Mouse (Mus musculus): ENCODE measurements at regions not wholly inside any gene's neighbourhood (a gene's known extent, or its start where the extent isn't known, plus 50 kb on each side); places are given as distances from the start of the nearest gene placed in this dataset.

DNA sequence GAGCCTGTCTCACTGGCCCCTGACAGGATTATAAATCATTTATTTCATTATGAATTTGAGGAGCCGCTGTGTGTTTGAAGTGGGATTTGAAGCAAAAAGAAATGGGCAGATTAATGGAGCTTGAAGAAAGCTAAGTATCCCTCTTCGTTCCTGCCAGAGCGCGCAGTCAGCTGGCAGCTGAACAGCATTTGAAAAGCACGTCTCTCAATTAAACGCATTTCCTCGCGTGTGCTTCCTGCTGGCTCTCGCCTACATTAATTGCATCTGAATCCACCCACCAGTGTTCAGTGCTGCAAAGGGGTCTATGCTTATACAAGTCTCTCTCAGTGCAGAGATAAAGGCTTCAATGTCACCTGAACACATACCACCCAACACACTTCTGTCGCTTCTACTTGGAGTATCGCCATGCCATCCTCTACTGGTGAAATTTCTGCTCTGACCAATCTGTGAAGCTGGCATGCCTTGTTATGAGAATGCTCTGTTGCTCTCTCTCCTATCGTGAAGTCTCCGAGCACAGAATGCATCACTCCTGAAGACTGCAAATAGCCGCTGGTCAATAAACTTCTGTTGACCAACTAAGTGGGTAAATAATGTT, 235.3 kb downstream of the Mycn start:
- WGBS: 17% methylated on average over 14 of the region's 14 CpGs
- Histone ChIP-seq H3K4me3 (replicated peaks; ENCODE audit: insufficient read depth, low read depth, low read length) (no peak overlapping the region), H3K27me3 (ENCODE audit: control insufficient read depth, insufficient read depth, low read length) (no peaks in the 10 kb centered on the region; the same call in 1 of the 2 replicates), H3K27ac (ENCODE audit: insufficient read depth, low read length) (no peak overlapping the region), H3K4me1 (ENCODE audit: control insufficient read depth, insufficient read depth, low read length) (no peaks in the 10 kb centered on the region)
- DNase-seq: no peak
- TF ChIP-seq POLR2A (IDR thresholded peaks at IDR 0.05; ENCODE audit: borderline replicate concordance, insufficient read depth, low read length): no peak
- no peak for TF ChIP-seq CTCF (IDR thresholded peaks at IDR 0.05; ENCODE audit: borderline replicate concordance, insufficient read depth, low read depth, low read length)

DNA sequence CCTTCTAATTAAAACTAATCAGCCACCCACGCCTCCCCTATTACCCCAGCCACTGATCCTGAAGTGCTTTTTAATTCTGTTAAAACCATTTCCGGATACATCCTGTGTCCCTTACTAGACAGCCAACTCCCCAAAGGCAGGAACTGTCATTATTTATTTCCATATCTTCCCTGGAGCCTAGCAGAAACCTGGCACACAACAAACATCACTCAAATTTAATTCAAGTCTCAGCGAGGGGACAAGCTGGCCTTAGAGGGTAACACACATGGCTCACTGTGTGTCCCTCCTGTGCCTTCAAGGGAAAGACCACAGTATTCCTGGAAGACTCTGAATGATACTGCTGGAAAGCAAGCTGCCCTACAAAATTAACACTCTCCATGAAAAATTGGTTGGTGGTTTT, 240.0 kb downstream of the Mycn start:
- Histone ChIP-seq H3K4me1 (ENCODE audit: control insufficient read depth, insufficient read depth, low read length) (no peaks in the 10 kb centered on the region), H3K27me3 (ENCODE audit: control insufficient read depth, insufficient read depth, low read length) (no peaks in the 10 kb centered on the region; the same call in 1 of the 2 replicates), H3K4me3 (replicated peaks; ENCODE audit: insufficient read depth, low read depth, low read length) (no peak overlapping the region), H3K27ac (ENCODE audit: insufficient read depth, low read length) (no peak overlapping the region)
- WGBS: 21% methylated on average over 3 of the region's 3 CpGs
- TF ChIP-seq POLR2A (IDR thresholded peaks at IDR 0.05; ENCODE audit: borderline replicate concordance, insufficient read depth, low read length) (no peak), CTCF (IDR thresholded peaks at IDR 0.05; ENCODE audit: borderline replicate concordance, insufficient read depth, low read depth, low read length) (no peak)
- DNase-seq: peak in 1 of 2 experiments; percentile 15

DNA sequence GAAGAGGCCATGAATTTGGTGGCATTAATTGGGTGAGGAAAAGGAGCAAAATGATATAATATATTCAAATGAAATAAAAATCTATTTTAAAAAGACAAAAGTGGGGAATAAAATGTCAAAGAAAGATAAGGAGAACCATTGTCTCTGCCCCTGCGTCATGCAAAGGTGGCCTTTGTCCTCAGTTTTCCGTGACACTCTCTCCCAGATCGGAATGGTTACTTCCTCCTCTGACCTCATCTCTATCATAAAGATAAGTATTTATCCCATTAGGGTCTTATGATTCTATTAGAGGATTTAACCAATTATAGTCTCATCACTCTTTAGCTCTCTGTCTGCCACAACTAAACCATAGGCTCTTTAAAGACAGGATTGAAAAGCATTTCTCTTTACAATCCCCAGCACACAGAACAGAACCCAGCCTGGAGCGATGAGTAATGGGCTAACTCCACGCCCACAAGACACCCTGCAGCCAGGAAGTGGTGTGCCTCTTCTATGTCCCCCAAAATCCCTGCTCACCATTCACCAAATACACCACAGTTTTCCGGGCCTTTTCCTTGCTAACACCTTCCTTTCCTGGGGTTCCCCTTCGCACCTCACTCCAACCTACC, 240.6 kb downstream of the Mycn start:
- no peak for DNase-seq
- Histone ChIP-seq H3K27me3 (ENCODE audit: control insufficient read depth, insufficient read depth, low read length) (no peaks in the 10 kb centered on the region; the same call in 1 of the 2 replicates), H3K27ac (ENCODE audit: insufficient read depth, low read length) (no peak overlapping the region), H3K4me1 (ENCODE audit: control insufficient read depth, insufficient read depth, low read length) (no peaks in the 10 kb centered on the region), H3K4me3 (replicated peaks; ENCODE audit: insufficient read depth, low read depth, low read length) (no peak overlapping the region)
- TF ChIP-seq CTCF (IDR thresholded peaks at IDR 0.05; ENCODE audit: borderline replicate concordance, insufficient read depth, low read depth, low read length): no peak
- no peak for TF ChIP-seq POLR2A (IDR thresholded peaks at IDR 0.05; ENCODE audit: borderline replicate concordance, insufficient read depth, low read length)
- WGBS: 73% methylated on average over 7 of the region's 7 CpGs

DNA sequence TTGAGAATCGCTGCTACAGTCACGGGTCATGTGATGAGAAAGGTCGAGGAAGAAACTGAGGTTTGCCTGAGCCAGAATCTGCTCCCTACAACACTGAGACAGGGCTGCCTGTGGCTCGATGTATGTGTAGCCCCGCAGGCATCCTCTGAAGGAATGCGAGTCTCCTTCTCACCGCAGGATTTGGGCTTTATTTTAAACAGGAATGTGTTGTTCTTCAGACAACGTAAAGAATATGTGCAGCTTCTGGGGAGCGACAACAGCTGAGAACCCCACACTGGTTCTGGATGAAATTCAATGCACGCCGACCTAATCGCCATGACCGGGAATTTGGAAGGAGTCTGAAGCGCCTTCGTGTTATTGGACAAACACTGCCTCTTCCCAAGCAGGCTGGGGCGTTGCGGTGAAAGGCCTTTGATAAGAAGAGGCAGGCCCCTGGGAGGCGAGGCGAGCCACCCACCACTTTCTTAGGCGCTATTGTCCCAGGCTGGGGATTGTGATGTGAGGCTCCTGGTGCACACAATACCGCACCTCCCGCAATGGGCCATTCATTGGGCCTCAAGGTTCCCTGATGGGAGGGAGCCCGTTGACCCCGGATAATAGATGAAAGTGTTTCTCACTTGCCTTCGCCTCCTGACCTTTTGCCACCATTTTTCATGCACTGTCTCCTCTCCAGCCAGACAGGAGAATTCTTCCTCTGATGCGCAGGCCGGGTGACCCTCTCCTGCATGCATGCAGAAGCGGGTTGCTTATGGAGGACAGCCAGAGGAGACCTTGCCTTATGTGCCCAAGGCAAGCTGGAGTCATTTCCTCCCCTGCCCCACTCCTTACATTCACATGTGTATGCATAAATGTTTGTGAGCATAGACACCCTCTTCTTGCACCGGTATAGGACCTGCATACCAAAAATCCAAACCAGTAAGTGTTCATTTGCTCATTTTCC, 247.6 kb downstream of the Mycn start:
- DNase-seq: no peak
- no peak overlapping the region for H3K27ac ChIP-seq (ENCODE audit: insufficient read depth, low read length)
- H3K4me1 ChIP-seq (ENCODE audit: control insufficient read depth, insufficient read depth, low read length): no peaks in the 10 kb centered on the region
- no peak overlapping the region for H3K4me3 ChIP-seq (replicated peaks; ENCODE audit: insufficient read depth, low read depth, low read length)
- 34% methylated on average over 29 of the region's 29 CpGs for WGBS
- H3K27me3 ChIP-seq (ENCODE audit: control insufficient read depth, insufficient read depth, low read length): no peaks in the 10 kb centered on the region
- TF ChIP-seq POLR2A (IDR thresholded peaks at IDR 0.05; ENCODE audit: borderline replicate concordance, insufficient read depth, low read length) (no peak), CTCF (IDR thresholded peaks at IDR 0.05; ENCODE audit: borderline replicate concordance, insufficient read depth, low read depth, low read length) (no peak)

DNA sequence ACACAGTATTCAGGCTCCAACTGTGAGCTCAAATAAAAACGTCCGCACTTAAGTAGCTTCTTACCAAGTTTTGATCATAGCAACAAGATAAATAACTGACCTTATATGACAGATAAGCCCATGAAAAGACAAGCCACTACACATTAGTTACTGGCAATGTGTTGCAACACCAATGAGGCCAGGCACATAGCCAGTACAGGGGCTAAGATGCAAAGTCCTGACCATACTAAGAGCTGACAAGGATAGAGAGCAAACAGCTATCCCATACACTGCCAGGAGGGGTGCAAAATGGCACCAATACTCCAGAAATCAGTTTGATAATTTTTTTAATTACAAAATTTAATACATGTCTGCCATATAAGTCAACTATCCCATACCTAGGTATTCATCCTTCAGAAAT, 254.3 kb downstream of the Mycn start:
- DNase-seq: no peak
- WGBS: 83% methylated on average over 2 of the region's 2 CpGs
- TF ChIP-seq POLR2A (IDR thresholded peaks at IDR 0.05; ENCODE audit: borderline replicate concordance, insufficient read depth, low read length) (no peak), CTCF (IDR thresholded peaks at IDR 0.05; ENCODE audit: borderline replicate concordance, insufficient read depth, low read depth, low read length) (no peak)
- Histone ChIP-seq H3K27ac (ENCODE audit: insufficient read depth, low read length) (no peak overlapping the region), H3K4me3 (replicated peaks; ENCODE audit: insufficient read depth, low read depth, low read length) (no peak overlapping the region), H3K4me1 (ENCODE audit: control insufficient read depth, insufficient read depth, low read length) (no peaks in the 10 kb centered on the region), H3K27me3 (ENCODE audit: control insufficient read depth, insufficient read depth, low read length) (no peaks in the 10 kb centered on the region; the same call in 1 of the 2 replicates)

DNA sequence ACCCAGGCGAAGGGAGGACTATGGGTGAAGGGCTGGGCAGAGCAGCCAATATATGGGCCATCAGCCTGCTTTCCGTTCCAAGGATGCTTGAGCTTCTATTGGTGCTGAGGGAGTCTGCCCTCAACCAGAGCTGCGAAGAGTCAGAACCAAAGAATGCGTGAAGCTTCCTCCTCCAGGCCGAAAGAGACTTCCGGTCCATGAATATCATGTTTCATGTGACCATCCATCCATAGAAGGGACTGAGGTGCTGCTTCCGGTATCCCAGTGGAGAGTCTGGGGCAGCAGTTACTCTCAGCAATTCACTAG, 256.5 kb downstream of the Mycn start:
- Histone ChIP-seq H3K4me1 (ENCODE audit: control insufficient read depth, insufficient read depth, low read length) (no peaks in the 10 kb centered on the region), H3K27me3 (ENCODE audit: control insufficient read depth, insufficient read depth, low read length) (no peaks in the 10 kb centered on the region; the same call in 1 of the 2 replicates), H3K27ac (ENCODE audit: insufficient read depth, low read length) (no peak overlapping the region), H3K4me3 (replicated peaks; ENCODE audit: insufficient read depth, low read depth, low read length) (no peak overlapping the region)
- TF ChIP-seq CTCF (IDR thresholded peaks at IDR 0.05; ENCODE audit: borderline replicate concordance, insufficient read depth, low read depth, low read length) (no peak), POLR2A (IDR thresholded peaks at IDR 0.05; ENCODE audit: borderline replicate concordance, insufficient read depth, low read length) (no peak)
- DNase-seq: no peak
- 72% methylated on average over 7 of the region's 7 CpGs for WGBS

DNA sequence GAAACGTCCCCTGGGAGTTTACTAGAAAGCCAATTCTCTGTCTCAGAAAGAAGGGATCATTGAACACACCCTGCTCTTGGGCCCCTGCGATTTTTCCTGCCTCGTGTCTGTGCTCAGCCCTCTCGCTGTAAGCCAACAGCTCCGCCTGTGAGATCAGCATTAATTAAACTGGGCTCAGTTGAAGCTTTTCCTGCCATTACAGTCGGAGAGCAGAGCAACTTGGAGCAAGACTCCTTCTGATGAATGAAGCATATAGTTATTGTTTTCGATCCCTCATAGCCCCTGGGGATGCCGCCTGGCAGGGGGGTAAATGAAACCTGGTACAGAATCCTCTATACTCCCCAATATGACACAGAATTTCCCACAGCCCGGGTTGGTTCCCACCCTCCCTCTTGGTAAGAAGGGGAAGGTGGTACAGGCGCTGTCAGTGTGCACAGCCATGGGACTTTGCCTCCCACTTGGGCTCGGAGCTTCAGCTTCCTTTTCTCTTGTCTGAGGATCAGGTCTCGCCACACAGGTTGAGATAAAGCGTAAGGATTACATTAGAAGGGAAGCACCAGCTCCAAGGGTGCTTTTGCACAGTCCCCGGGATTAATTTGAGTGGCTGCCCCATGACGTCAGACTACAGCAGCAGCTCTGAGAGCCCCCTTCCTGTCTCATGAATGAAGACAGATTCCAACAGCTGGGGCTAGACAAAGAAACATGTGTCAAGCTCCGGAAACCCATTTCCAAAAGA, 257.1 kb downstream of the Mycn start:
- H3K27ac ChIP-seq (ENCODE audit: insufficient read depth, low read length): no peak overlapping the region
- no peaks in the 10 kb centered on the region for H3K4me1 ChIP-seq (ENCODE audit: control insufficient read depth, insufficient read depth, low read length)
- no peak for DNase-seq
- no peak for TF ChIP-seq POLR2A (IDR thresholded peaks at IDR 0.05; ENCODE audit: borderline replicate concordance, insufficient read depth, low read length)
- TF ChIP-seq CTCF (IDR thresholded peaks at IDR 0.05; ENCODE audit: borderline replicate concordance, insufficient read depth, low read depth, low read length): no peak
- no peaks in the 10 kb centered on the region; the same call in 1 of the 2 replicates for H3K27me3 ChIP-seq (ENCODE audit: control insufficient read depth, insufficient read depth, low read length)
- WGBS: 23% methylated on average over 16 of the region's 16 CpGs
- H3K4me3 ChIP-seq (replicated peaks; ENCODE audit: insufficient read depth, low read depth, low read length): no peak overlapping the region

Data from cerebellum, adult 2 months (tissue).